Comparison of ENCODE assay signal across 25 mouse cellular contexts in the genomic region with DNA sequence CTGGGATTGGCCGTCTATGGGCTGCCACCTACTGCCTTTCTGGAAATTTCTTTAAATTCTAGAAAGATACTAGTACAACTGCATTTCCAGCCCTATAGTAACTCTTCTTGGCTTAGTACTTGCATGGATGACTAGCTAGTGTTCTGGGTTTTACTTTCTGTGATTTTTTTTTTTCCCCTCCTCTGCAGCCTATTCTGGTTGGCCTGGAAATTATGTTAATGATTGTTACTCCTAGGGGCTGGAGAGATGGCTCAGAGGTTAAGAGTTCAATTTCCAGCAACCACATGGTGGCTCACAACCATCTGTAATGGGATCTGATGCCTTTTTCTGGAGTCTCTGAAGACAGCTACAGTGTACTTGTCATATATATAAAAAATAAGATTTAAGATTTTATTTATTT.
"Had no signal": no experiment of that assay in that cellular context is flagged by ENCODE, and none has a peak within 500 bp of the region (broad histone marks: within the 10 kb centered on the region; RNA-seq: fewer than 3 reads in every experiment).

No protein-coding gene starts in this region.

- H3K9me3 ChIP-seq: heart, embryonic 10.5 days; heart, embryonic 13.5 days; heart, embryonic 15.5 days; hindbrain, embryonic 13.5 days; hindbrain, embryonic 15.5 days; intestine, embryonic 15.5 days; limb, embryonic 10.5 days; limb, embryonic 12.5 days; liver, embryonic 13.5 days; liver, embryonic 15.5 days had no signal

- H3K4me3 ChIP-seq: heart, embryonic 10.5 days; heart, embryonic 13.5 days; heart, embryonic 15.5 days; hindbrain, embryonic 13.5 days; hindbrain, embryonic 15.5 days; intestine, embryonic 15.5 days; layer of hippocampus, adult 2 months; left cerebral cortex, adult 2 months; limb, embryonic 10.5 days; limb, embryonic 12.5 days; liver, embryonic 13.5 days; liver, embryonic 15.5 days had no signal

- H3K27ac ChIP-seq: heart, embryonic 10.5 days; heart, embryonic 13.5 days; heart, embryonic 15.5 days; hindbrain, embryonic 13.5 days; hindbrain, embryonic 15.5 days; intestine, embryonic 15.5 days; layer of hippocampus, adult 2 months; left cerebral cortex, adult 2 months; limb, embryonic 10.5 days; limb, embryonic 12.5 days; liver, embryonic 13.5 days; liver, embryonic 15.5 days had no signal

- H3K9ac ChIP-seq: heart, embryonic 13.5 days; heart, embryonic 15.5 days; hindbrain, embryonic 13.5 days; hindbrain, embryonic 15.5 days; intestine, embryonic 15.5 days; limb, embryonic 12.5 days; liver, embryonic 13.5 days; liver, embryonic 15.5 days; liver, postnatal 0 days had no signal

- H3K4me2 ChIP-seq: heart, embryonic 13.5 days; heart, embryonic 15.5 days; hindbrain, embryonic 13.5 days; hindbrain, embryonic 15.5 days; intestine, embryonic 15.5 days; limb, embryonic 12.5 days; liver, embryonic 11.5 days; liver, embryonic 13.5 days; liver, embryonic 15.5 days had no signal

- DNase-seq: gastrocnemius, postnatal 14 days; gastrocnemius, postnatal 36 days; heart, adult 18-20 months; heart, postnatal 14 days; heart, postnatal 36 days; kidney, adult 18-20 months; kidney, postnatal 14 days; kidney, postnatal 4 days; liver; liver, embryonic 13.5 days; liver, postnatal 0 days had no signal

- H3K36me3 ChIP-seq: heart, embryonic 10.5 days; heart, embryonic 13.5 days; heart, embryonic 15.5 days; hindbrain, embryonic 13.5 days; hindbrain, embryonic 15.5 days; intestine, embryonic 15.5 days; limb, embryonic 10.5 days; limb, embryonic 12.5 days; liver, embryonic 13.5 days; liver, embryonic 15.5 days had no signal

- H3K27me3 ChIP-seq: heart, embryonic 13.5 days; heart, embryonic 15.5 days; hindbrain, embryonic 13.5 days; hindbrain, embryonic 15.5 days; intestine, embryonic 15.5 days; limb, embryonic 12.5 days; liver, embryonic 13.5 days; liver, embryonic 15.5 days had no signal

- H3K4me1 ChIP-seq: hindbrain, embryonic 13.5 days; hindbrain, embryonic 15.5 days; intestine, embryonic 15.5 days; limb, embryonic 10.5 days; limb, embryonic 12.5 days had no signal

- ATAC-seq: inflammation-experienced regulatory T-cells, adult 6 months; intestine, embryonic 15.5 days; intestine, postnatal 0 days; liver, postnatal 0 days had no signal
